Mouse (Mus musculus): ENCODE results near the gene Speer4f1. TPM values are rescaled to one million over a fixed set of nuclear protein-coding genes. Genes with fewer than 3 reads are reported as not detected.

Speer4f1 gene
- polyA plus RNA-seq, 1 experiment from 2014 or later: not detected

DNA sequence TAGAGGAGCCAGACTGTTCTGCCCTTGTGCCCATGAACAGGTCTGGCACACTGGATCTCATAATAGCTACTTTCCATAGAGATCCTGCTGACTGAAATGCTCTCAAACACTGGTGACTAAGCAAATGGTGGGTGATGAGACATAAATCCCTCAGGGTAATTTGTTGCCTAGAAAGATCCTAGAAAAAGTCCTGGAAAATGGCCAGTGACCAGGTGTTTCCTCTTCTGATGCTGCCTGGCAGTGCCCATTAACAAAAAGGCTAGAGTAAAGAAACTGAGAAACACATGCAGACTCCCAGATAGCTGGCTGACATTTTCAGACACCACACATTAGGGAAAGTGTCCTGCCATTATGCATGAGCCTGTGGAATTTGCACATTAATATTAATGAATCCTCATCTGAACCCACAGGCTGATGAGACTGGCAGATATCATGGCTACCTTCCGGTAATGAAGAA lies 24.0 kb downstream of the Speer4f1 start:
- no peak for ATAC-seq (replicated peaks; ENCODE audit: low FRiP score)

DNA sequence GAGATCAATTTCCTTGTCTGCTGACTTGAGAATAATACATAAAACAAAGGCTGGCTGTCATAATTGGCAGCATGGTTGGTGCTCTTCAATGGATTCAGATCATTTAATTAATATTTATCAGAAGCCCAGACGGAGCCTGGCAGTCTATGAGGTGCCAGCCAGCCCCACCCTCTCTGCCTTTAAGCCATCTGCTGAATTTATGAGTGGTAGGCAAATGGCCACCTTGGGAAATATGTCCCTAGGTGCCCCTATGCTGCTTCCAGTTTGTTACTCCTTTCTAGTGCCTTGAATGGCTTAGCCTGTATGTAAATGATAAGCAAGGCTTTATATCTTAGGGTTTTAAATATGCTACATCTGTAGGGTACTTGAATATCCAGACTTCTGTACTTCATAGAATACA lies 25.0 kb downstream of the Speer4f1 start:
- no peak overlapping the region for H3K4me2 ChIP-seq
- WGBS: 73% methylated on average over 1 of the region's 1 CpGs
- H3K36me3 ChIP-seq: no peaks in the 10 kb centered on the region
- no peaks in the 10 kb centered on the region for H3K9me3 ChIP-seq (replicated peaks)
- no peak overlapping the region for H3K9ac ChIP-seq
- ATAC-seq (replicated peaks; ENCODE audit: low FRiP score): no peak
- no peaks in the 10 kb centered on the region for H3K4me1 ChIP-seq
- H3K4me3 ChIP-seq (replicated peaks): no peak overlapping the region
- no peak overlapping the region for H3K27ac ChIP-seq
- H3K27me3 ChIP-seq: no peaks in the 10 kb centered on the region

More for the DNA sequence above, 24.0 kb downstream of the Speer4f1 start:
- Histone ChIP-seq H3K4me1 (no peaks in the 10 kb centered on the region), H3K9me3 (replicated peaks) (no peaks in the 10 kb centered on the region), H3K4me2 (no peak overlapping the region), H3K27me3 (no peaks in the 10 kb centered on the region), H3K4me3 (replicated peaks) (no peak overlapping the region), H3K36me3 (no peaks in the 10 kb centered on the region), H3K9ac (no peak overlapping the region), H3K27ac (no peak overlapping the region)
- WGBS: 90% methylated on average over 1 of the region's 1 CpGs

DNA sequence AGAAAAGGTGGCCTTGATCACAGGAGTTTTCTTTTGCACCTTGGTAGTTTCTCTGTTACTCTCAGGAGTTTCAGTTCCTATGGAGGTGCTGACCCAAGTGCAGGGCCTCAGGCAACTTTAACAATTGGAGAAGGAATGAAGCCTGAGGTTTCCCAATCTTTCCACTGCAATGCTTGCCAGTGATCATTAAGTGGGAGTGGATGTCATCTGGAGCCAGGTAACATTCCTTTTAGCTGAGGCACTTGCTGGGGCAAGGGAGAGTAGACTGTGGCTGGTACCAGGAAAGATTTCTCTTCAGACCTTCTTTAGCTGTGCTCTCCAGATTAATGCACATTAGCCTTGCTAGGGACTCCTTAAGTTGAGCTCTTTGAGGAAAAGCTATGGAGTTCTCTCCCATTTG lies 29.6 kb downstream of the Speer4f1 start:
- Histone ChIP-seq H3K4me3 (replicated peaks) (no peak overlapping the region), H3K4me2 (no peak overlapping the region), H3K4me1 (no peaks in the 10 kb centered on the region), H3K27ac (no peak overlapping the region), H3K9ac (no peak overlapping the region), H3K9me3 (replicated peaks) (no peaks in the 10 kb centered on the region), H3K27me3 (no peaks in the 10 kb centered on the region), H3K36me3 (no peaks in the 10 kb centered on the region)
- no peak for ATAC-seq (replicated peaks; ENCODE audit: low FRiP score)

DNA sequence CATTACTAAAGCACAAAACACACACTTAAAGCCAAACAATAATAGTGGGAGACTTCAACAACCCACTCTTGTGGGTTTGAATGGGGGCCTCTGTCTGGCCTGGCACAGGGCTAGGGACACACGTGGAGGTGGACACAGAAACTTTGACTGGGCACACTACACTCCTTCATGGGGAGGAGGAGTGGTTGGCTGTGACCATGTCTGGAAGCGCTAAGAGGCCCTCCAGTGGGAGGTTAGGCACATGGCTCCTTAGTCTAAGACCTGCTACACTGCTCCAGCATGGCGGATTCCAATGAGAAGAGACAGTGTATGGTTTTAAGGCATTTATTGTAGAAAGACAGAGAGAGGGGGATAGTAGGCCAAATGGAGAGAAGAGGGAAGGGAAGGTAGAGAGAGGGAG lies 32.1 kb downstream of the Speer4f1 start:
- WGBS: 78% methylated on average over 3 of the region's 3 CpGs
- H3K4me2 ChIP-seq: no peak overlapping the region
- no peaks in the 10 kb centered on the region for H3K4me1 ChIP-seq
- no peak for ATAC-seq (replicated peaks; ENCODE audit: low FRiP score)
- no peak overlapping the region for H3K27ac ChIP-seq
- no peaks in the 10 kb centered on the region for H3K36me3 ChIP-seq
- no peaks in the 10 kb centered on the region for H3K27me3 ChIP-seq
- H3K9ac ChIP-seq: no peak overlapping the region
- no peaks in the 10 kb centered on the region for H3K9me3 ChIP-seq (replicated peaks)
- H3K4me3 ChIP-seq (replicated peaks): no peak overlapping the region

Other genes starting within 250 kb of the Speer4f1 start
- gene Speer4f2, start 102.9 kb upstream of the Speer4f1 start, polyA plus RNA-seq (2015; fragmentation: Nextera tagmentation; extraction: Ambion mirVana): not detected in 2 replicates
- gene Sema3c, start 98.2 kb downstream of the Speer4f1 start, polyA plus RNA-seq (2015; fragmentation: Nextera tagmentation; extraction: Ambion mirVana): 88.1 and 89.1 TPM in 2 replicates

Data from kidney, embryonic 15.5 days (tissue).